Mouse (Mus musculus) midbrain, embryonic 12.5 days (tissue): ENCODE measurements around the gene Slc25a15. TPM values are rescaled to one million over a fixed set of nuclear protein-coding genes. Genes with fewer than 3 reads are reported as not detected.

ENCODE experiments used
- ATAC-seq: fragments of 200-750 bp; cut with Nextera tagmentation; 2 replicates; pipeline ENCODE4 v1.8.0; 2017; ENCODE audit warnings: low read depth, moderate TSS enrichment, moderate library complexity; ENCODE audit not compliant: low FRiP score
- H3K27ac ChIP-seq: fragments of 300-500 bp; sonication (generic); replicated peaks from 2 replicates; pipeline ENCODE4 v1.5.1; 2016; ENCODE audit warnings: mild to moderate bottlenecking
- H3K27me3 ChIP-seq: fragments of 300-500 bp; sonication (generic); 2 replicates; pipeline ENCODE4 v1.6.1; 2016; ENCODE audit warnings: mild to moderate bottlenecking
- H3K36me3 ChIP-seq: fragments of 300-500 bp; sonication (generic); 2 replicates; pipeline ENCODE4 v1.6.1; 2016
- H3K4me1 ChIP-seq: fragments of 300-500 bp; sonication (generic); 2 replicates; pipeline ENCODE4 v1.6.1; 2016
- H3K4me2 ChIP-seq: fragments of 300-500 bp; sonication (generic); replicated peaks from 2 replicates; pipeline ENCODE4 v1.6.1; 2016; ENCODE audit warnings: mild to moderate bottlenecking, moderate library complexity
- H3K4me3 ChIP-seq: fragments of 300-500 bp; sonication (generic); 2 replicates; pipeline ENCODE4 v1.5.1; 2016; ENCODE audit warnings: mild to moderate bottlenecking
- H3K9ac ChIP-seq: fragments of 300-500 bp; sonication (generic); replicated peaks from 2 replicates; pipeline ENCODE4 v1.6.1; 2016; ENCODE audit warnings: mild to moderate bottlenecking, moderate library complexity
- H3K9me3 ChIP-seq: fragments of 300-500 bp; sonication (generic); 2 replicates; pipeline ENCODE4 v1.6.1; 2016; ENCODE audit warnings: mild to moderate bottlenecking
- WGBS: fragments of 180-500 bp; shearing (Covaris S2); methylation state at CpG from one replicate; pipeline ENCODE4 v1.1.7; 2016; 5-methylcytosine and 5-hydroxymethylcytosine counted together
- polyA plus RNA-seq: library from polyadenylated mRNA; unstranded; fragments of >200 nt; fragmentation: Nextera tagmentation; extraction: Ambion mirVana; gene quantifications from 2 replicates; pipeline ENCODE4 v1.2.1, GENCODE M21; 2016

The Slc25a15 gene
- polyA plus RNA-seq, 1 experiment from 2014 or later = 13.6 TPM

DNA sequence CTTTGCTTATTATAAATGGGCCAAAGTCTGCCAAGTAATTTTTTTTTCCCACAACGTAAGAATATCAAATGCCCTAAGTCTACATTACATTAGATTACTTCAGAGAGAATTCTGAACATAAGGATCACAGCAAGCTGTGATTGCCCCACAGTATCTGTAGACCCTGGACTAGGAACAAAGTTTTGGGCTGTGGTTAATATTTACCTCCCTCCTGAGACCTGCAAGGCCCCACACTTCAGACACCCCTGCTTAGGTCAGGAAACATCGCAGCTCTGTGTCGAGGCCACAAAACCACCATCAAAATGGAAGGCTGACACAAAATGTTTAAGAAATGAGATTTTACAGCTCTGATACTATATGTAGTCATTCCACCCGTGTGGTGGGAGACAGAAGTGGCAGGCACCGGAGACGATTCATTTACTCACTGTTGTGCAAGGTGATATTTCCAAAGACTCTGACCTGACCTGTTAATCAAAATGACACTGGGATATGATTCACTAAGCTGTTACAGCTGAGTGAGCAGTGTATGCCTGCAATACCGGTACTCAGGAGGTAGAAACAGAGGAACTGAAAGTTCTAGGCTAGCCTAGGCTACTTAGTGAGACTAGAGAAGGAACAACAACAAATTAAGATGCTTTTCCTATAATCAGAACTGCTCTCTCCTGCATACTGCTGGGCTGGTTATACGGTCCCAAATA, 7.5 kb downstream of the Slc25a15 start:
- H3K27me3 ChIP-seq = no peaks in the 10 kb centered on the region
- no peak overlapping the region for H3K4me3 ChIP-seq
- no peak overlapping the region for H3K4me2 ChIP-seq
- H3K36me3 ChIP-seq = peaks cover 26% of the 10 kb centered on the region
- no peaks in the 10 kb centered on the region for H3K4me1 ChIP-seq
- no peak for ATAC-seq
- H3K27ac ChIP-seq = no peak overlapping the region
- WGBS = 94% methylated on average over 8 of the region's 8 CpGs
- H3K9ac ChIP-seq = no peak overlapping the region
- H3K9me3 ChIP-seq = no peaks in the 10 kb centered on the region

GRCm38 (mm10) chr8:22389874-22390273, 8.5 kb downstream of the Slc25a15 start:
- no peaks in the 10 kb centered on the region for H3K9me3 ChIP-seq
- no peaks in the 10 kb centered on the region for H3K4me1 ChIP-seq
- H3K4me2 ChIP-seq = no peak overlapping the region
- peaks cover 26% of the 10 kb centered on the region for H3K36me3 ChIP-seq
- H3K27me3 ChIP-seq = no peaks in the 10 kb centered on the region
- H3K27ac ChIP-seq = no peak overlapping the region
- H3K9ac ChIP-seq = no peak overlapping the region
- 82% methylated on average over 10 of the region's 10 CpGs for WGBS
- ATAC-seq = no peak
- no peak overlapping the region for H3K4me3 ChIP-seq

DNA sequence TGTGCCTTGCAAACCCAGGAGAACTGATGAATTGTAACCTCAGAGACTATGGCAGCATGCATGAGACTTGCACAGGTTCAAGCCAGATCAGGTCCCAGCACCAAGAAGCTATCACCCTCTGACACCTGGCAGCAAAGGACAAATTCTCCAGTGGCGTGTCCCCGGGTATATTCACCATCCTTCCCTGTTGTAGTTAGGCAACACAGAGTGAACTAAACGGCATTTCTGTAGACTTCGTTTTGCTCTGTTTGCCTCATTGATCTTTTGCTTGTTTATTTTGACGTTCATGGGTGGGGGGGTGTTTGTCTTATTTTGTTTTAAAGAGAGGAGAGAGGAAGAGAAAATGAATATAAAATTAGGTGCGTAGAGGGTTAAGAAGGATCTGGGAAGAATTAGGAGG, 13.2 kb downstream of the Slc25a15 start:
- ATAC-seq = no peak
- no peaks in the 10 kb centered on the region for H3K4me1 ChIP-seq
- no peaks in the 10 kb centered on the region for H3K27me3 ChIP-seq
- no peak overlapping the region for H3K27ac ChIP-seq
- H3K9ac ChIP-seq = no peak overlapping the region
- H3K9me3 ChIP-seq = no peaks in the 10 kb centered on the region
- 91% methylated on average over 6 of the region's 6 CpGs for WGBS
- H3K4me3 ChIP-seq = no peak overlapping the region
- H3K36me3 ChIP-seq = peaks cover 36% of the 10 kb centered on the region
- H3K4me2 ChIP-seq = no peak overlapping the region

DNA sequence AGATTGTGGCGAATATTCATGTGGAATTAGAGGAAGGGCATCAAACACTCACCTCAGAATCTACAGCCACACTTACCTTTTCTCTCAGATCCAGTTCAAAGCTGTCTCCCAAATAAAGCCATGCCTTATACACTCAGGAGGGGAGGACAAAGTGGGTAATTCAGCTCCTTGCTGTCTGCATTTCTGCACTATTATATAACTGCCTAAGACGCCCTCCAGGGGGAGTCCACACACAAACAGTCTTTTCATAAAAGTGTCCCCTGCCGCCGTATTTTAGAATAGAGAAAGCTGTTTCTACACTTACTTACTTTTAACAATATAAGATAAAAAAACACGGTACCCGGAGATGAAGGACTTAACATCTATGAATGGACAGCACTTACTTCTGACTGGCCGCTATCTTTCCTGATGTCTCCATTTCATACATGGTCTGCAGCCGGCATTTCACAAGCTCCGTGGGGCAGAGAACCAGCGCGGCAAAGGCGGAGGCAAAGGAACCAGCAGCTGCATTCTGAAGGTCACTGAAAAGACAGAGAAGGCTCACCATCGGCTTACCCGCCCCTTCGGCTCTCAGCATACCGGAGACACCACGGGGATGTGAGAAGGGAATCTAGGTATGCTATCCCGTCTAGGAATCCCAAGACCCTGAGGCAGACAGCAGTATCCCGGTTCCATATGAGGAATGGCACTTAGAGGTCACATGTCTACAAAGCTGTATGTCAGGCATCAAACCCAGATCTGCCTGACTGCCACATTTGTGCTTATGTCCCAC, 15.4 kb downstream of the Slc25a15 start:
- Histone ChIP-seq H3K4me2 (no peak overlapping the region), H3K4me1 (no peaks in the 10 kb centered on the region), H3K36me3 (peaks cover 23% of the 10 kb centered on the region), H3K4me3 (no peak overlapping the region), H3K9me3 (no peaks in the 10 kb centered on the region), H3K9ac (no peak overlapping the region), H3K27me3 (no peaks in the 10 kb centered on the region), H3K27ac (no peak overlapping the region)
- 85% methylated on average over 19 of the region's 19 CpGs for WGBS
- ATAC-seq = no peak

DNA sequence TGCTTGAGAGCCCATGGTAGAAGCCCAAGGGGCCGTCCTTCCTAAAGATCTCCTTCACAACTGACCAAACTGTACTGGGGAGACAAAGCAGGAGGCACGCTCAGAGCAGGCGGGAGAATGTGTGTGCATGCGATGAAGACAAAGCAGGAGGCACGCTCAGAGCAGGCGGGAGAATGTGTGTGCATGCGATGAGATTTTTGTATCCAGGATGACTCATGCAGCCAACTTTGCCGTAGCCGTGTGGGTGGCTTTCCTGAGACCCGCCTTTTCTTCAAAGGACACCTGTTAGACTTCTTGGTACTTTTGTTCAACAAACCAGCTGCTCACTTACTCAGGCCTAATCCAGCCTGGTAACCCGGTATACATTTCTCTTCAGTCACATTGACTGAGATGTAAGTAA, 17.5 kb downstream of the Slc25a15 start:
- H3K9ac ChIP-seq = no peak overlapping the region
- H3K4me2 ChIP-seq = no peak overlapping the region
- H3K9me3 ChIP-seq = no peaks in the 10 kb centered on the region
- ATAC-seq = no peak
- peaks cover 15% of the 10 kb centered on the region for H3K36me3 ChIP-seq
- no peak overlapping the region for H3K4me3 ChIP-seq
- H3K4me1 ChIP-seq = no peaks in the 10 kb centered on the region
- no peak overlapping the region for H3K27ac ChIP-seq
- WGBS = 95% methylated on average over 11 of the region's 11 CpGs
- no peaks in the 10 kb centered on the region for H3K27me3 ChIP-seq

- Histone ChIP-seq H3K27me3 (no peaks in the 10 kb centered on the region), H3K4me1 (no peaks in the 10 kb centered on the region), H3K9ac (no peak overlapping the region), H3K36me3 (peaks cover 8% of the 10 kb centered on the region), H3K4me2 (no peak overlapping the region), H3K4me3 (no peak overlapping the region), H3K27ac (no peak overlapping the region), H3K9me3 (no peaks in the 10 kb centered on the region)
- peak; percentile 73; the same call in 1 of the 2 replicates for ATAC-seq
- 41% methylated on average over 5 of the region's 5 CpGs for WGBS
Measured at GRCm38 (mm10) chr8:22376903-22377302, 21.5 kb downstream of the Slc25a15 start.

DNA sequence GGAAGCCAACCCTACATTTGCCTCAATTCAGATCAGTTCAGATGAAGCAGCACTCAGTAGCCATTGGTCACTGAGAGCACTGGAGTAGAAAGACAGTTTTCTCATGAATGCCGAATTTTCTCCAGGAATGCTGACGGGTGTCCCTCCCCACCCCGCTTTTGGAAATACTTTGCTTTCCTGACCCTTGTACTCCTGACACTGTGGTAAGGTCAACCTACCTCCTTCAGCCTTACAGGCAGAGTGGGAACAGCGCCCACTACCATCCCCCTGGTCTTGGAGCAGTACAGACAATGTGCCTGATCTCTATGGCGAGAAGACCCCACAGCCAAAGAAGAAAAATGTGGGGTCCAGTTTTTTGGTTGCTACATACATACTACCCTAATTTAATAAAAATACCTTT, 22.1 kb downstream of the Slc25a15 start:
- H3K9ac ChIP-seq = no peak overlapping the region
- H3K36me3 ChIP-seq = peaks cover 2% of the 10 kb centered on the region
- H3K4me2 ChIP-seq = no peak overlapping the region
- no peaks in the 10 kb centered on the region for H3K9me3 ChIP-seq
- ATAC-seq = no peak
- WGBS = 85% methylated on average over 5 of the region's 5 CpGs
- H3K27me3 ChIP-seq = no peaks in the 10 kb centered on the region
- H3K4me3 ChIP-seq = no peak overlapping the region
- H3K27ac ChIP-seq = no peak overlapping the region
- no peaks in the 10 kb centered on the region for H3K4me1 ChIP-seq

DNA sequence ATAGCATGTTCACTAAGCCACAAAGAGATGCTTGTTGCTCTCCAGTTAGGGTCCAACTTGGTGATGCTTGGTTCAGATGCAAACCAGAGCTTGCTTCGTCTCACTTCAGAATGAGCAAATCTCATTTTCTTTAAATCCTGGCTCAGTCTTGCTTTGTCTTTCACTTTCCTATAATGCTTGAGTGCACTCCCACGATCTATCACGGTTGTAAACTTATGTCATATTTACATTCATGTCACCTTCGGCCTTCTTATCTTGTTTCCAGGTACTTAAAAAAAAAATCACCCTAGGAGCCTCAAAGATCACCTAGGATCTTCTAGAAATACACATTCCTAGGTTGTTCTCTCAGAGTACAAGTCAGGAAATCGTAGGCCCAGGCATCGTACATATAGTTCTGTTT, 38.5 kb downstream of the Slc25a15 start:
- Histone ChIP-seq H3K9me3 (no peaks in the 10 kb centered on the region), H3K36me3 (no peaks in the 10 kb centered on the region), H3K4me1 (no peaks in the 10 kb centered on the region), H3K4me3 (no peak overlapping the region), H3K27me3 (no peaks in the 10 kb centered on the region), H3K4me2 (no peak overlapping the region), H3K27ac (no peak overlapping the region), H3K9ac (no peak overlapping the region)
- 90% methylated on average over 6 of the region's 6 CpGs for WGBS
- ATAC-seq = no peak

GRCm38 (mm10) chr8:22359359-22359758, 39.0 kb downstream of the Slc25a15 start:
- ATAC-seq = no peak
- Histone ChIP-seq H3K27me3 (no peaks in the 10 kb centered on the region), H3K36me3 (no peaks in the 10 kb centered on the region), H3K9me3 (no peaks in the 10 kb centered on the region), H3K4me3 (no peak overlapping the region), H3K9ac (no peak overlapping the region), H3K27ac (no peak overlapping the region), H3K4me1 (no peaks in the 10 kb centered on the region), H3K4me2 (no peak overlapping the region)
- 91% methylated on average over 6 of the region's 6 CpGs for WGBS

DNA sequence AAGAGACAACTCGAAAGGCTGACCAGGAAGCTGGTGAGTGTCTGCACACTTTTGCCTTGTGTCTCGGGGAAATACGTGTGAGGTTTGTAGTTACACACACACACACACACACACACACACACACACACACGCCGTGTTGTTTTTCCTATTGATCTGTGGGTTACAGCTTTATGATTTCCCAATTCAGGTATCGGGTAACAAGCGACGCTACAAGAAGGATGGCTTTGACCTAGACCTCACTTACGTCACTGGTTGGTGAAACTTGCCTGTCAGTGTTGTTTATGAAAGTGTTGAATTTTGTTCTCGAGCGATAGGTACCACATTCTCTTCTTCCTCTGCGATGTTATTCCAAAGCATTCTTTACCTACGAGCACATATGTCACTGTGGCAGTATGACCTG, 63.0 kb downstream of the Slc25a15 start:
- Histone ChIP-seq H3K4me2 (no peak overlapping the region), H3K9ac (no peak overlapping the region), H3K4me1 (no peaks in the 10 kb centered on the region), H3K36me3 (no peaks in the 10 kb centered on the region), H3K27ac (no peak overlapping the region), H3K9me3 (no peaks in the 10 kb centered on the region), H3K4me3 (no peak overlapping the region), H3K27me3 (no peaks in the 10 kb centered on the region)
- no peak for ATAC-seq
- WGBS = 90% methylated on average over 13 of the region's 13 CpGs
